Mouse (Mus musculus): ENCODE measurements around the gene 4930519P11Rik.

GRCm38 (mm10) chr2:154595775-154596174 is 17.5 kb downstream of the 4930519P11Rik start:
- no peak for TF ChIP-seq CTCF (IDR thresholded peaks at IDR 0.05; ENCODE audit: control insufficient read depth, insufficient read depth, insufficient replicate concordance, low read depth, low read length)
- no peak for TF ChIP-seq POLR2A (IDR thresholded peaks at IDR 0.05; ENCODE audit: control insufficient read depth, low read depth, low read length)
